Mouse (Mus musculus) layer of hippocampus, adult 2 months (tissue): ENCODE results near the gene Ube2s. TPM values are rescaled to one million over a fixed set of nuclear protein-coding genes. Genes with fewer than 3 reads are reported as not detected.
A peak's percentile ranks its signal among the peaks of the same experiment; 100 is the strongest.
"Not testable (repeated sequence)": the region's sequence is repeated elsewhere in the genome, so short reads cannot be mapped to it uniquely, and the experiment has no call there.

Experiments
- DNase-seq, 2 experiments: peaks; one replicate each; pipeline ENCODE4 v3.0.0; 2022; ENCODE audit warnings: low spot score in 2 of 2
- H3K27ac ChIP-seq: fragments of 200-600 bp; 2 replicates; pipeline ENCODE4 v1.8.1; 2022
- H3K4me3 ChIP-seq: fragments of 200-600 bp; 2 replicates; pipeline ENCODE4 v1.8.1; 2022; ENCODE audit warnings: mild to moderate bottlenecking
- CTCF ChIP-seq: fragments of 200-600 bp; conservative IDR thresholded peaks from 2 replicates; pipeline ENCODE4 v1.8.1; 2022; ENCODE audit warnings: antibody characterized with exemption, mild to moderate bottlenecking, moderate library complexity
- long read RNA-seq, 2 experiments: library from polyadenylated mRNA; stranded (forward); transcript quantifications; one replicate each; pipeline ENCODE4 v2.0.0; 2021; ENCODE audit warnings: borderline mapping rate in 2 of 2
- total RNA-seq, 2 experiments: library from RNA; stranded (reverse); gene quantifications; 2 replicates each; pipeline ENCODE4 v1.2.3; 2021

Gene Ube2s
- total RNA-seq = 100 to 1,000 TPM; 106 to 108 TPM
- long read RNA-seq, experiment 1, full-length matches to known transcripts = 31 of 33 reads
- long read RNA-seq, experiment 1, partial matches to known transcripts = 2 of 33 reads
- long read RNA-seq, experiment 1, other reads (novel, unspliced or antisense) = 0 of 33 reads
- long read RNA-seq, experiment 2, full-length matches to known transcripts = 49 of 52 reads
- long read RNA-seq, experiment 2, partial matches to known transcripts = 1 of 52 reads
- long read RNA-seq, experiment 2, other reads (novel, unspliced or antisense) = 2 of 52 reads

DNA sequence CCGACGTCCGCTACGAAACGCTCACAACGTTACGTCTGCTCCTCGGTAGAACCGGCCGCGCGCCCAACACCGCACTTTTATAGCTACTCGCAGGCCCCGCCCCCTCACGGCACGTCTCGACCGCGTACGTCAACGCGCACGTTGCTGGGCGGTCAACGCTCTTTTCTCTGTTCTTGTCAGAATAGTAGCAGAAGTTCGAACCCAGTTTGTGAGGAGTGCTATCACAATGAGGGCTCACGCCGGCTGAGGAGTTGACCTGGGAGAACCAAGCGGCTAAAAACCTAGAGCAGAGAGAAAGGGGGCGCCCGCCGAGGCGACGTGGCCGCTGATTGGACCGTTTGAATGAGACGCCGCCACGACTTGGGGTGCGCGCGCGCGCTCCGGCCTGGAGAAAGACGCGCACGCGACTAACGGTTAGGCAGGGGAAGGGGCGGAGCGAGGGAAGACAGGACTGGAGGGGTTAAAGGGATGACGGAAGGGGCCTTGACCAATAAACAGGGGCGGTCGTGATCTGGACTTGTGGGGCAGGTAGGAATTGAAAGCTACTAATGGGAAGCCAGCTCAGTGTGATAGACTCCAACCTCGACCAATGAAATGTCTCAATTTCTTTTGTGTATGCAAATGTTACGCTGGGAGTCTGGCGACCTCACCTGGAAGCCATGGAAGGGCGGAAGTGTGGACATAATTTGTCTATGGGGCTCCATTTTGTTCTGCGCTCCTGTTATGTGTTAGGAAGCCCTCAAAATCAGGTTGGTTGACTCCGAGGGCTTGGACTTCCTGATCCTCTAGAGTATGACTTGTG lies at the start of gene Ube2s:
Ube2s (minus strand) TSS at position 288 of the 802 bp plus-strand sequence.
- H3K27ac ChIP-seq = peak within 1 kb of the TSS; percentile 96
- peak; percentile 36 for TF ChIP-seq CTCF
- H3K4me3 ChIP-seq = peak within 1 kb of the TSS; percentile 97
- DNase-seq = peak; percentile 97 to 99

DNA sequence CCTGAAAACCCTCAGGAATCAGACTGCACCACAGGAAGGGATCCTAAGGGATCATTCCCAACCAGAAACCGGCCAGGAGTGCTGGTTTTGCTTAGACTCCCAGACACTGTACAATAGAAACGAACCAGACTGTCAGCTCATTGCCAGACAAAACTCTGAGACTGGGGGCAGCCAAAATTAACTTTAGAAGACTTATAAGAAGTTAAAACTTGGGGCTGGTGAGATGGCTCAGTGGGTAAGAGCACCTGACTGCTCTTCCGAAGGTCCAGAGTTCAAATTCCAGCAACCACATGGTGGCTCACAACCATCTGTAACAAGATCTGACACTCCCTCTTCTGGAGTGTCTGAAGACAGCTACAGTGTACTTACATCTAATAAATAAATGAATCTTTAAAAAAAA lies 48.5 kb upstream of the Ube2s start:
- H3K4me3 ChIP-seq, DNase-seq, H3K27ac ChIP-seq: not testable (repeated sequence)

GRCm38 (mm10) chr7:4859418-4859978 lies 47.1 kb upstream of the Ube2s start:
- no peak overlapping the region for H3K27ac ChIP-seq
- no peak overlapping the region for H3K4me3 ChIP-seq
- no peak for DNase-seq
- no peak for TF ChIP-seq CTCF

GRCm38 (mm10) chr7:4857321-4857720 lies 44.9 kb upstream of the Ube2s start:
- no peak for DNase-seq
- TF ChIP-seq CTCF = no peak
- Histone ChIP-seq H3K4me3 (no peak overlapping the region), H3K27ac (no peak overlapping the region)

- no peak for TF ChIP-seq CTCF
- H3K27ac ChIP-seq = no peak overlapping the region
- no peak overlapping the region for H3K4me3 ChIP-seq
- no peak for DNase-seq
Observed at GRCm38 (mm10) chr7:4856508-4856907, 44.1 kb upstream of the Ube2s start.

GRCm38 (mm10) chr7:4853613-4854012 lies 41.2 kb upstream of the Ube2s start:
- no peak for TF ChIP-seq CTCF
- no peak overlapping the region for H3K27ac ChIP-seq
- no peak for DNase-seq

GRCm38 (mm10) chr7:4851315-4851688 lies 38.9 kb upstream of the Ube2s start:
- Histone ChIP-seq H3K4me3 (no peak overlapping the region), H3K27ac (no peak overlapping the region)
- TF ChIP-seq CTCF = no peak
- DNase-seq = no peak

More at GRCm38 (mm10) chr7:4853613-4854012, 41.2 kb upstream of the Ube2s start:
- H3K4me3 ChIP-seq = no peak overlapping the region

DNA sequence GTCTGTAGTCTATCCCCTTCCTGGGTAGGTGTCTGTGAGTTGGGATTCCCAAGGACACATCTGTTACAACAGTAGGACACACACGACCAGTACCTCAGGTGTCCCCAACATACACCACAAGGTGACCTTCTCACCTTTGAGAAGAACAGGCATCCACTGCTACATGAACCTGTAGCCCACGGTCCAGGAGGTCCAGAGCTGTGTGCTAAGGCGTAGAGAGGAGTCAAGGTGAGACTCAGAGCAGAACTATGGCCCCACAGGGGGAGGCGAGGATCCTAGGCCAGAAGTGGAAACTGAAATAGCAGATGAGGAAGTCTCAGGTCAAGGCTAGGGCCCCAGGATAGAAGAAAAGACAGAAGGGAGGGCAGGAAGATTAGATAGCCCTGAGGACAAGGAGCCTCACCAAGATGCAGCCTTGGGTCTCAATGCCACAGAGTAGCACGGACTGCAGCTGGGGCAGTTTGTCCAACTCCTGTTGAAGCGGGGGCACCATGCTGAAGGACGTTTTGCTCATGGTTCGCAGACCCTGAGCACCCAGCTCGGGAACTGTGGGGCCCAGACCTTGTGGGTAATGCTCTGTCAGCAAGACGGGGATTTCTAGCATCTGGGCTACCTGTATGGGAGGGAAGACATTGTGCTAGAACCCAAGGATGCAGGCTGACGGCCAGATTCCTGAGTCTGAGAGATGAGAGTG lies 38.4 kb upstream of the Ube2s start:
- H3K27ac ChIP-seq = no peak overlapping the region
- TF ChIP-seq CTCF = no peak
- H3K4me3 ChIP-seq = no peak overlapping the region
- DNase-seq = no peak

- no peak overlapping the region for H3K27ac ChIP-seq
Observed at GRCm38 (mm10) chr7:4849372-4849771, 37.0 kb upstream of the Ube2s start.

GRCm38 (mm10) chr7:4844917-4845309 lies 32.5 kb upstream of the Ube2s start:
- Histone ChIP-seq H3K4me3 (peak overlapping the region; percentile 72), H3K27ac (peak overlapping the region; percentile 97)
- DNase-seq = peak; percentile 92 to 95
- no peak for TF ChIP-seq CTCF

More at GRCm38 (mm10) chr7:4849372-4849771, 37.0 kb upstream of the Ube2s start:
- TF ChIP-seq CTCF = no peak
- DNase-seq = no peak
- H3K4me3 ChIP-seq = no peak overlapping the region

GRCm38 (mm10) chr7:4844245-4844916 lies 32.0 kb upstream of the Ube2s start, which contains the start of gene Shisa7:
Gene Shisa7, minus strand, starts transcription at chr7:4844696.
- DNase-seq = peak in 1 of 2 experiments; percentile 48
- peak within 1 kb of the TSS; percentile 72 for H3K4me3 ChIP-seq
- TF ChIP-seq CTCF = no peak
- peak within 1 kb of the TSS; percentile 97 for H3K27ac ChIP-seq

DNA sequence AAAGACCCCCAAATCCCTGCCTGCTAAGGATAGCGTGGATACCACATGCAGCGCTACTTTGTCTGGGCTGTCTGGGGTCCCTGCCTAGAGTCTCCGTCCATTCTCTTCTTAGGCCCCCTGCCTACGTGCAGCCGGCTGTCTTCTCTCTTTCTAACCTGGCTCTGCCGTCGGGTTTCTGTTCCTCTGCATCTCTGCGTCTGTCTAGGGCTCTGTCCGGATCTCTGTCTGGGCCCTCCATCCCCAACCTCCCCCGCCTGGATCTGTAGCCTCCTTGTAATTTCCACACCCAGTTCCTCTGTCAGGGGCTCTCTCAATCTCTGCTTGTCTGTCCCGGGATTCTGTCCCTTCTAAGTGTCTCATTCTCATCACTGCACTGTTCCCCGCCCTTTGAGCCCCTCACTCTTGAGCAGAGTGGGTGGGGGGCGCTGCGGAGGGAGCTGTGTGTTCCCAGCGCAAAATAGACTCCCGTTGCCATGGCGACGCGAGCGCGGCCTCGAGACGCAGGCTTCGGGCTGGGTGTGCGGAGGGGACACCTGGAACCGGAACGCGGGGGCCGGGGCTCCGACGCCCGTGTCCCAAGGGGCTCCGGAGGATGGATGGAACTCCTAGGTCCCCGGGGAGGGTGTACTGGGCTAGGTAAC lies 31.3 kb upstream of the Ube2s start:
- no peak for TF ChIP-seq CTCF
- Histone ChIP-seq H3K4me3 (peak overlapping the region; percentile 72), H3K27ac (peak overlapping the region; percentile 97)
- DNase-seq = peak; percentile 82 to 85
